Mouse (Mus musculus): ENCODE measurements around the gene Pah.

- TF ChIP-seq POLR2A (IDR thresholded peaks at IDR 0.05; ENCODE audit: low read depth, low read length), result no peak
- TF ChIP-seq CTCF (IDR thresholded peaks at IDR 0.05; ENCODE audit: extremely low read depth, insufficient read depth, insufficient read length, insufficient replicate concordance), result no peak
These were observed 27.0 kb upstream of the Pah start for GRCm38 (mm10) chr10:87494596-87494995.

Measured in spleen, adult 2 months (tissue).